Mouse (Mus musculus) heart, postnatal 0 days (tissue): ENCODE results near the gene Cdkn1b.

ENCODE experiments used
- CTCF ChIP-seq: IDR thresholded peaks from 2 replicates; pipeline ENCODE4 v1.5.1; 2016; ENCODE audit warnings: antibody characterized with exemption, control low read depth, low read depth
- EP300 ChIP-seq: IDR thresholded peaks from 2 replicates; pipeline ENCODE4 v1.6.1; 2016; ENCODE audit warnings: antibody characterized with exemption, low read depth

DNA sequence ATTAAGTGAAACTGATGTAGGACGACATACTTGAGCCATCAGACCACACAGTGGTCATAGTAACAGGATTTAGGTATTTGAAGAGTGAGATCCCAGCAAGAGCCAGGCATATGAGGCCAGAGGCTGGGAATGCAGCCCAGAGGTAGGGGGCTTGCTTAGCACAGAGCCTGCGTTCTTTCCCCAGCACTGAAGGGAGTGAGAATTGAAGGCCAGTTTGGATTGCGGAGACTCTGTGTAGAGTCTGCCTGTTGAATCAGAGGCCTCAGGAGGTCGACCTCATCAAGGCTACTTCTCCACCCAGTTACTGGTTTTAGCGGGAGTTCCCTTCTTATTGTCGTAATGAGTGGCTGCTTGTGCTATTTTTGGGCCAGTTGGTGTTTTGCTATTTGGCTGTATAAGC lies 25.9 kb downstream of the Cdkn1b start:
- no peak for TF ChIP-seq CTCF
- TF ChIP-seq EP300: no peak
